Mouse (Mus musculus) CH12.LX (cell line): ENCODE results near the gene Pde4b.

Experiments used
- BHLHE40 ChIP-seq: IDR thresholded peaks from 2 replicates; pipeline ENCODE4 v1.6.1; 2011; ENCODE audit warnings: mild to moderate bottlenecking, low read depth, low read length, improper control_type of control experiment
- CHD2 ChIP-seq: IDR thresholded peaks from 2 replicates; pipeline ENCODE4 v1.6.1; 2011; ENCODE audit warnings: low read length, improper control_type of control experiment
- CTCF ChIP-seq, 2 experiments: IDR thresholded peaks in 1 of 2; conservative IDR thresholded peaks in 1 of 2; 2 replicates each; pipeline ENCODE4 v1.5.1; 2011 to 2012; ENCODE audit warnings: low read depth in 2 of 2, low read length in 2 of 2, improper control_type of control experiment in 1 of 2, inconsistent platforms in 1 of 2, mild to moderate bottlenecking in 1 of 2, moderate library complexity in 1 of 2
- E2F4 ChIP-seq: IDR thresholded peaks from 2 replicates; pipeline ENCODE4 v1.6.1; 2011; ENCODE audit warnings: low read depth, low read length, improper control_type of control experiment; ENCODE audit not compliant: insufficient replicate concordance
- ELF1 ChIP-seq: IDR thresholded peaks from 2 replicates; pipeline ENCODE4 v1.6.1; 2014; ENCODE audit warnings: low read depth, mild to moderate bottlenecking, inconsistent platforms, low read length, improper control_type of control experiment
- EP300 ChIP-seq: IDR thresholded peaks from 2 replicates; pipeline ENCODE4 v1.6.1; 2011; ENCODE audit warnings: low read length, improper control_type of control experiment
- ETS1 ChIP-seq: conservative IDR thresholded peaks from 2 replicates; pipeline ENCODE4 v1.6.1; 2012; ENCODE audit warnings: low read depth, mild to moderate bottlenecking, inconsistent platforms, low read length, improper control_type of control experiment, moderate library complexity
- HCFC1 ChIP-seq: IDR thresholded peaks from 2 replicates; pipeline ENCODE4 v1.6.1; 2012; ENCODE audit warnings: low read depth, mild to moderate bottlenecking, inconsistent platforms, low read length, improper control_type of control experiment
- KAT2A ChIP-seq: IDR thresholded peaks from 2 replicates; pipeline ENCODE4 v1.6.1; 2012; ENCODE audit warnings: low read length, improper control_type of control experiment, inconsistent platforms; ENCODE audit not compliant: insufficient replicate concordance
- MAFK ChIP-seq: IDR thresholded peaks from 2 replicates; pipeline ENCODE4 v1.6.1; 2011; ENCODE audit warnings: low read length, improper control_type of control experiment; ENCODE audit not compliant: insufficient replicate concordance
- MXI1 ChIP-seq: IDR thresholded peaks from 2 replicates; pipeline ENCODE4 v1.6.1; 2011; ENCODE audit warnings: mild to moderate bottlenecking, low read depth, low read length, improper control_type of control experiment
- MYC ChIP-seq: IDR thresholded peaks from 2 replicates; pipeline ENCODE4 v1.6.1; 2011; ENCODE audit warnings: low read depth, mild to moderate bottlenecking, improper control_type of control experiment, low read length
- POLR2A ChIP-seq: IDR thresholded peaks from 2 replicates; pipeline ENCODE4 v1.6.1; 2011; ENCODE audit warnings: low read depth, mild to moderate bottlenecking, improper control_type of control experiment, low read length
- USF2 ChIP-seq: conservative IDR thresholded peaks from 2 replicates; pipeline ENCODE4 v1.6.1; 2011; ENCODE audit warnings: low read depth, low read length, improper control_type of control experiment

GRCm38 (mm10) chr4:102558328-102558727, 471.0 kb downstream of the Pde4b start:
- no peak for TF ChIP-seq CTCF (conservative IDR thresholded peaks at IDR 0.05 in 1 of 2, IDR thresholded peaks at IDR 0.05 in 1 of 2; ENCODE audit: low read depth in 2 of 2, low read length in 2 of 2)
- TF ChIP-seq POLR2A = no peak
- TF ChIP-seq USF2 = no peak
- TF ChIP-seq HCFC1 = no peak
- TF ChIP-seq ETS1 = no peak
- no peak for TF ChIP-seq MAFK
- TF ChIP-seq KAT2A = no peak
- TF ChIP-seq ELF1 = no peak
- no peak for TF ChIP-seq E2F4
- TF ChIP-seq CHD2 = no peak
- TF ChIP-seq MXI1 = no peak
- no peak for TF ChIP-seq MYC
- no peak for TF ChIP-seq BHLHE40
- TF ChIP-seq EP300 = no peak
